Mouse (Mus musculus) heart, embryonic 10.5 days (tissue): ENCODE data around the gene Gtf2h4. TPM values are rescaled to one million over a fixed set of nuclear protein-coding genes. Genes with fewer than 3 reads are reported as not detected.

Source experiments
- DNase-seq: peaks from one replicate; pipeline ENCODE4 v3.0.0-alpha.2; 2017; ENCODE audit warnings: low spot score
- H3K27ac ChIP-seq: fragments of 300-500 bp; sonication (generic); 2 replicates; pipeline ENCODE4 v1.5.1; 2016; ENCODE audit warnings: mild to moderate bottlenecking
- H3K27me3 ChIP-seq: fragments of 300-500 bp; sonication (generic); 2 replicates; pipeline ENCODE4 v1.6.1; 2016; ENCODE audit warnings: mild to moderate bottlenecking; ENCODE audit not compliant: poor library complexity, insufficient read depth, severe bottlenecking
- H3K36me3 ChIP-seq: fragments of 300-500 bp; sonication (generic); 2 replicates; pipeline ENCODE4 v1.6.1; 2016; ENCODE audit warnings: mild to moderate bottlenecking, moderate library complexity
- H3K4me1 ChIP-seq: fragments of 300-500 bp; sonication (generic); 2 replicates; pipeline ENCODE4 v1.6.1; 2016; ENCODE audit warnings: mild to moderate bottlenecking
- H3K4me3 ChIP-seq: fragments of 300-500 bp; sonication (generic); 2 replicates; pipeline ENCODE4 v1.5.1; 2016; ENCODE audit warnings: mild to moderate bottlenecking, moderate library complexity
- H3K9me3 ChIP-seq: fragments of 300-500 bp; sonication (generic); 2 replicates; pipeline ENCODE4 v1.6.1; 2016; ENCODE audit warnings: mild to moderate bottlenecking, moderate library complexity
- WGBS: fragments of 180-500 bp; shearing (Covaris S2); methylation state at CpG from one replicate; pipeline ENCODE4 v1.1.7; 2016; 5-methylcytosine and 5-hydroxymethylcytosine counted together
- polyA plus RNA-seq: library from polyadenylated mRNA; unstranded; fragments of >200 nt; fragmentation: Nextera tagmentation; extraction: Ambion mirVana; gene quantifications from 2 replicates; pipeline ENCODE4 v1.2.1, GENCODE M21; 2016

Gtf2h4 gene
- polyA plus RNA-seq, 1 experiment from 2014 or later: 43.5 TPM

DNA sequence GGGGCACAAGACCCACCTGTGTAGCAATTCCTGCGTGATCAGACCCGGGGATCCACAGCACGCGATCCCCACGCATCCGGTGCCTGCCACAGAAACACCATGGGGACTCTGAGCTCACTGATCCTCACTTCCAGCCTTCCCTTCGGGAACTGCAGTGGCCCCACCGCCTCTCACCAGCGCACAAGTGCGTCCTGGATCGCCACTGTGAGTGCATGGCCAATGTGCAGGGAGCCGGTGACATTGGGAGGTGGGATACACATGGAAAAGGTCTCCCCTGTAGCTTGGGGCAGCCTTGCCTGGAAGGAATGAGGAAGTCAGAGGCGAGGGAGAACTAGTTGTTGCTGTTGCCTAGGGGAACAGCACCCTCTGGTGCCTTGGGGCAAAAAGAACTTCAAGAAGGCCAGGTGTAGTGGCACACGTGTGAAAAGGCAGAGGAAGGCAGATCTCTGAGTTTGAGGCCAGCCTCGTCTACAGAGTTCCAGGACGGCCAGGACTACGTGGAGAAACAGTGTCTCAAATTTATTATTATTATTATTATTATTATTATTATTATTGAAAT lies 7.5 kb downstream of the Gtf2h4 start:
- H3K27ac ChIP-seq: no peak overlapping the region
- peaks cover 61% of the 10 kb centered on the region for H3K36me3 ChIP-seq
- no peaks in the 10 kb centered on the region for H3K9me3 ChIP-seq
- H3K27me3 ChIP-seq: no peaks in the 10 kb centered on the region
- WGBS: 82% methylated on average over 17 of the region's 17 CpGs
- H3K4me3 ChIP-seq: no peak overlapping the region
- H3K4me1 ChIP-seq: peaks cover 11% of the 10 kb centered on the region
- DNase-seq: no peak

DNA sequence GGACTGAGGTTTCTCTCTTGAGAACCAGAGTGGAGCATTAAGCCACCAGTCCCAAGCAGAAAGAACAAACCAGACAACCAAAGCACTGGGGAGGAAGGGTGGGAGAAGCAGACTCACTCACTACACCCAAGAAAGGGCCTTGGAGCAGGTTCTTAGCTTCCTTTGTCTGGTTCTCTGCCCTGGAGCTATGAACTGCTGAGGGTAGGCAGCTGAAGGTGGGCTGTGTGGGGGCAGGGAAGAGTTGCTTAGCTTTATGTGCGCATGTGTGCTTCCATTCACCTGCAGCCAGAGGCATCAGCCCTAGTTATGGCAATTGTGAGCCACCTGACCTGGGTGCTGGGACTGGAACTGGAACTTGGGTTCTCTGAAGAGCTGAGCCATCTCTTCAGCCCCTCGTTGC lies 20.5 kb downstream of the Gtf2h4 start:
- no peak overlapping the region for H3K27ac ChIP-seq
- no peaks in the 10 kb centered on the region for H3K4me1 ChIP-seq
- H3K36me3 ChIP-seq: peaks cover 34% of the 10 kb centered on the region
- no peak overlapping the region for H3K4me3 ChIP-seq
- no peaks in the 10 kb centered on the region for H3K9me3 ChIP-seq
- H3K27me3 ChIP-seq: peaks cover 5% of the 10 kb centered on the region
- WGBS: 79% methylated on average over 2 of the region's 2 CpGs
- DNase-seq: no peak

DNA sequence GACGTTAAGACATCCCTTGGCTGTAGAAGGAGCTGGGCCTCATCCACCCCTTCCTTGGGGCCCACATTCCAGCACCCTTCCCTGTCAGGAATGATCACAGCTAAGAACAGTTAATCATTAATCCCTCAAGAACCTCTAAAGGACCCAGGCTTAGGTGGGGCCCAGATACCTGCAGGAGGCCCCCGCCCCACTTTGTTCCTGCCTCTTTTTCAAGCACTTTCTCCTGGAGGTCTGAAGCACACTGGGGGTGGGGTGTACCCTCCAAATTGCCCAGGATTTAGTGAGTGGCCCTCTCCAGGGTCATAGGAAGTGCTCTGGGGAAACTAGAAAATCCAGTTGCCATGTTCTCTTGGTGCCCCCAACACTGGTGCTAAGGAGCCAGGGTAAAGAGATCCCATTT lies 24.1 kb downstream of the Gtf2h4 start:
- Histone ChIP-seq H3K27me3 (peaks cover 5% of the 10 kb centered on the region), H3K4me1 (no peaks in the 10 kb centered on the region), H3K36me3 (no peaks in the 10 kb centered on the region), H3K9me3 (no peaks in the 10 kb centered on the region), H3K27ac (no peak overlapping the region), H3K4me3 (no peak overlapping the region)
- 56% methylated on average over 2 of the region's 2 CpGs for WGBS
- no peak for DNase-seq

DNA sequence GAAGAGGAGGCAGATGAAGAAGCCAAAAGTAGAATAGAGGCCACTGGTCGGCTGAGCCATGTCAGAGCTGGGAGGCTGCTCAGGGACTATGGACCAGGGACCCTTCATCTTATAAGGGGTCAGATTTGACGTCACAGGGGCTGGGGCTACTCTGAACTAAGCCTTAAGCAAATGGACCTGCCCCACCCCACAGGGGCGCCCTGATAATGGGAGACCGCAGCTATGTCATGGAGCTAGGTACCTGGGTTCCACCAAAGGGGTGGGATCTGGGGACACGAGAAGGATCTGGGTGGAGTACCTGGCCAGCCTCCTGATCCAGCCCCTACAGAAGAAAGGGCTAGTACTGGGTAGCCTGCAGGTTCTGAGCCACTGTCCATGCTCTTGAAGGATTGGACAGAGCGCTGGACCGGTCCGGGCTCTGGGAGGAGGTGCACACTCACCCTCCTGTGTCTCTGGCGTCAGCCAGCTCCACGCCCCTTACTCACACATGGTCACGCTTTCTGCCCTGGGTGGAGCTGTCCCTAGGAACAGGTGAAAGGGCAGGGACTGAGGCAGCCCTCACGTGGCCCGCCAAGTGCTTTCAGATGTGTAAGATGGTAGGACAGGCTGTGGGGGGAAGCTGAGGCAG lies 29.8 kb downstream of the Gtf2h4 start, which contains the start of gene Mucl3:
Gene Mucl3, minus strand, starts transcription at position 87 of the 628 bp plus-strand sequence.
- Histone ChIP-seq H3K9me3 (no peaks in the 10 kb centered on the region), H3K36me3 (no peaks in the 10 kb centered on the region), H3K4me3 (no peak within 1 kb of the TSS), H3K27ac (no peak within 1 kb of the TSS), H3K27me3 (peaks cover 29% of the 10 kb centered on the region; the same call in 1 of the 2 replicates), H3K4me1 (peaks cover 6% of the 10 kb centered on the region)
- no peak for DNase-seq
- 67% methylated on average over 13 of the region's 13 CpGs for WGBS

DNA sequence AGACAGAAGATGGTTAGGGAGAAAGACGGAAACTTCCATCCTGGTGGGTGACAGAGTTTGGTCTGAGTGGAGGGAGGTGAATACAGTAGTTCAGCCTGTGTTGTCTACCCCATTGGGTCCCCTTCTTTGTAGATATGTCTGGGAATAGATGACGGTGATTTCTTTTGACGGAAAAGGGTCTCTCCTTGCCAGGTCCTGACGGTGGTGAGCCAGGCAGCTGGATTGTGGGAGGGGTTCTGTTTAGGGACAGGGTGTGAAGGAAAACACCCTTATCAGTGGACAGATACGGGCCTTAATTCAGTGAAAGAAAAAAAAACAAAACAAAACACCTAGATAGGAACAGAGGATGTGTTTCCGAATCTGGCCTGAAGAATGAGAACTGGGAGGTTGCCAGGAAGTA lies 34.2 kb downstream of the Gtf2h4 start:
- H3K36me3 ChIP-seq: no peaks in the 10 kb centered on the region
- peaks cover 18% of the 10 kb centered on the region for H3K4me1 ChIP-seq
- peaks cover 46% of the 10 kb centered on the region; the same call in 1 of the 2 replicates for H3K27me3 ChIP-seq
- peak overlapping the region; percentile 53 for H3K27ac ChIP-seq
- H3K9me3 ChIP-seq: no peaks in the 10 kb centered on the region
- peak overlapping the region; percentile 44 for H3K4me3 ChIP-seq
- 42% methylated on average over 6 of the region's 6 CpGs for WGBS
- DNase-seq: no peak

DNA sequence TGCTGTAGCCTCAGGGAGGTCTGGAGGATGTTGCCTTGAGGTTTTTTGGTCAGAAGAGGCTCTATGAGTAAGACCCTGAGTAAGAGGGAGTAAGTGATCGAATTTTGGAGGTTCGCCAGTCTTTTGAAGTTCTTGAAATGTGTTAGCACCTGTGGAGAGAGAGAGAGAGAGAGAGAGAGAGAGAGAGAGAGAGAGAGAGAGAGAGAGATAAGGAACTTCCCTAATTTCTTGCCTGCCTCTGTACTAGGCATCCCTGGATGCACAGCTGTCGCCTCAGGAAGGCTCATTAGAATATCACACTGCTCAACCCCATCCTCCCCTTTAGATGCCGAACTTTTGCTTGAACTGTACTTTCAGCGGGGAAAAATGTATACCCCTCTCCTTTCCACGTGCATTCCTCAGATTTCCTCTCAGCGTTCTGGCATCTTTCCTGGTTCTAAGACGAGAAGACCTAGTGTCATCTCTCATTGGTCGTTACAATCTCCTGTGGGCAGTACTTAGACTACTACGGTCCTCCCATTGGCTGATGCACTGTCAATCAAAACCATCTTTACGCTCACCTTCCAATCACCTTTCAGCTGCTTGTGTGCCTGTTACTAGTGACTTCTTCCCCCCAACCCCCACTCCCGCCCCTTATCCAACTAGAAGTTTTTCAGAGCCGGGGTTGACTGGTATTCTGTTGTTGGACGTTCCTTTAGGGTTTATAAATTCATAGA lies 34.9 kb downstream of the Gtf2h4 start:
- Histone ChIP-seq H3K4me1 (peaks cover 24% of the 10 kb centered on the region), H3K4me3 (peak overlapping the region; percentile 44), H3K27me3 (peaks cover 40% of the 10 kb centered on the region; the same call in 1 of the 2 replicates), H3K36me3 (no peaks in the 10 kb centered on the region), H3K27ac (peak overlapping the region; percentile 53), H3K9me3 (no peaks in the 10 kb centered on the region)
- peak; percentile 93 for DNase-seq
- WGBS: 14% methylated on average over 14 of the region's 14 CpGs

DNA sequence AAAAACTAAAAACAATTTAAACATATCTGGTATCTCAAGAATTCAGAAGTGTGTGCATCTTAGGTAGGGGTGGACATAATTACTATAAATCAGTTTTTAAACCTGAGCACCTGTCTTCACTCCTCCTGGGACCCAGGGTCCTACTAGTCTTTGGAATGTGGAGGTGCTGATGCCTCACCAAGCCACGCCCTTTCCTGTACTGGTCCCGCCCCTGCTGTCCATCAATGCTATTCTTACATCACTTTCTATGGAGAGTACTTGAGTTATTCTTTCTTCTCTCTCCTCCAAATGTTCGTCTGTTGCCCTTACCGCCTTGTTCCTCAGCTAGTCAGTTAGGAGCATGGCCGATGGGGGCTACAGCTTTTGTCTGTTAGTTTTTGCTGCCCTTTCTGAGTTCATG lies 37.2 kb downstream of the Gtf2h4 start:
- H3K27ac ChIP-seq: no peak overlapping the region
- no peak overlapping the region; the same call in 1 of the 2 replicates for H3K4me3 ChIP-seq
- peaks cover 19% of the 10 kb centered on the region; the same call in 1 of the 2 replicates for H3K27me3 ChIP-seq
- WGBS: 35% methylated on average over 5 of the region's 5 CpGs
- H3K4me1 ChIP-seq: peaks cover 24% of the 10 kb centered on the region
- no peaks in the 10 kb centered on the region for H3K36me3 ChIP-seq
- no peaks in the 10 kb centered on the region for H3K9me3 ChIP-seq
- no peak for DNase-seq

DNA sequence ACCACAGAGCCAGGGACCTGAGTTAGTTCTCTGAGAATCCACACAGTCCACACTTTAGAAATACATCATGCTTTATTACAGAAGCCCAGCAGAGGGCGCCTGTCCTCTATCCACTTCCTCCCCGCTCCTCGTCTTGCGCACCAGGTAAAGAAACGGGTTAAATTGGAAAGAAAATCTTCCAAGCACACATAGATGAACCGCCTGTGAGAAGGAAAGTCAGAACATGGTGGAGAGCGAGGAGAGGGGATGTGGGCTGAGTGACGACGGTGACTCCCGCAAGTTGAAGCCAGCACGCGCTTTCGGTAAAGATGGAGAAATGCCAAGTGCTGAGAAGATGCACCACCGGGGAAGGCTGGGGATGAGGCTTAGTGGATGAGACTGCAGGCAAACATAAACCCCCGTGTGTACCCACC lies 37.8 kb downstream of the Gtf2h4 start:
- no peak for DNase-seq
- Histone ChIP-seq H3K9me3 (no peaks in the 10 kb centered on the region), H3K36me3 (no peaks in the 10 kb centered on the region), H3K4me1 (peaks cover 24% of the 10 kb centered on the region), H3K27ac (no peak overlapping the region), H3K27me3 (peaks cover 17% of the 10 kb centered on the region; the same call in 1 of the 2 replicates), H3K4me3 (peak overlapping the region; percentile 52)
- 2% methylated on average over 15 of the region's 15 CpGs for WGBS

DNA sequence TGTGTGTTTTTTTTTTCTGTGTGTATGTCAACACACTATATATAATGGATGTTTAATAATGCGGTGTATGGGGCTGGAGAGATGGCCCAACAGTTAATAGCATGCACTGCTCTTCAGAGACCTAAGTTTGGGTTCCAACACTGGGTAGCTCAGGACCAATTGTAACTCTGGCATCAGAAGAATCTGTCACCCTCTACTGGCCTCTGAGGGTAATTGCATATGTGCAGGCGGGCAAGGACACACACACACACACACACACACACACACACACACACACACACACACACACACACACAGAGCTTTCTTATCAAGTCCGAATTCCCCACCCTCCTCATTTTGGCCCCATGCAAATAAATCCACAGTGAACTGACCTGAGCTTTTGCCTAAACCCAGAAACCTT lies 38.3 kb downstream of the Gtf2h4 start:
- no peak overlapping the region for H3K4me3 ChIP-seq
- 66% methylated on average over 3 of the region's 3 CpGs for WGBS
- H3K4me1 ChIP-seq: peaks cover 24% of the 10 kb centered on the region
- DNase-seq: no peak
- no peaks in the 10 kb centered on the region for H3K36me3 ChIP-seq
- H3K27me3 ChIP-seq: peaks cover 17% of the 10 kb centered on the region; the same call in 1 of the 2 replicates
- no peak overlapping the region for H3K27ac ChIP-seq
- H3K9me3 ChIP-seq: no peaks in the 10 kb centered on the region

DNA sequence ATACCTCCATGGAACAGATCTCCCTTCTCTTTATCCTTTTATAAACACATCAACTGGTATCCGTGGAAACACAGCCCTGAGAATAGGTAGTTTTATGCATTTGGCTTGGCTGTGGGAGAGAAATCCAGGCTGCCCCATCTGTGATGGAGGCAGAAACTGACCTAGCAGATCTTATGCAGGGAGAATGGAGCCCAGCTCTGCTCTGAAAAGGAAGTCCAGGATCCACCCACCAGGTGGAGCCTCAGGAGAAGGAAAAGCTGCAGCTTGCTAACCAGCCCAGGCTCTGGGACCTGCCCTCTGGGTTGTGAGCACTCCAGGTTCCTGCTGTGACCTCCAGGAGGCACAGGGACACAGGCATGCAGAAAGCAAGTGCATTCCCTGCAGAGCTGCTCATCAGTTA lies 39.5 kb downstream of the Gtf2h4 start:
- H3K27me3 ChIP-seq: peaks cover 17% of the 10 kb centered on the region; the same call in 1 of the 2 replicates
- H3K36me3 ChIP-seq: no peaks in the 10 kb centered on the region
- 20% methylated on average over 1 of the region's 1 CpGs for WGBS
- H3K27ac ChIP-seq: no peak overlapping the region
- H3K4me1 ChIP-seq: peaks cover 19% of the 10 kb centered on the region
- no peak overlapping the region for H3K4me3 ChIP-seq
- no peaks in the 10 kb centered on the region for H3K9me3 ChIP-seq
- no peak for DNase-seq

DNA sequence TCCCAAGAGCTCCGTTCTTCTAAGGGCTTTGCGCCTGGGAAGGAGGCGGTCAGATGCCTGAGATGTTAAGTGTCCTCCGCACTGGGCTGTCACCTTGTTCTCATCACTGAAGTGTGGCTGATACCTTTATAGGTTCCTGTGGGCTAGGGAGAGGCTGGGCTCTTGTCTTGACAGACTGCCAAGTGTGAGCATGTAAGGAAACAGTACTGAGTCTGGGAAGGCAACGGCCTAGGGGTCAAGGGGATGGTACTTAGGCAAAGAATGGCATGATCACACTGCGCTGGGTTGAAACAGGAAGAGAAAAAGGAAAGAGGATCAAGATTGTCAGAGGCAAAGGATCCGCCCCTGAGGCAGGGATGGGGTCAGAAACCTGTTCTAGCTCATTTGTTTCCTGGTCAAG lies 47.0 kb downstream of the Gtf2h4 start, which contains the start of gene Gm9573:
Gene Gm9573, minus strand, starts transcription at position 101 of the 400 bp plus-strand sequence.
- Histone ChIP-seq H3K27ac (no peak within 1 kb of the TSS), H3K4me1 (peaks cover 3% of the 10 kb centered on the region; the same call in 1 of the 2 replicates), H3K36me3 (no peaks in the 10 kb centered on the region), H3K27me3 (no peaks in the 10 kb centered on the region), H3K9me3 (no peaks in the 10 kb centered on the region), H3K4me3 (no peak within 1 kb of the TSS)
- WGBS: 70% methylated on average over 7 of the region's 7 CpGs
- DNase-seq: no peak
